Mouse (Mus musculus): ENCODE measurements at regions not wholly inside any gene's neighbourhood (a gene's known extent, or its start where the extent isn't known, plus 50 kb on each side); places are given as distances from the start of the nearest gene placed in this dataset.

- DNase-seq: no peak
Measured at GRCm38 (mm10) chr17:51526881-51527280, 306.2 kb downstream of the Satb1 start.

GRCm38 (mm10) chr17:51526464-51526863, 306.6 kb downstream of the Satb1 start:
- DNase-seq: no peak

- DNase-seq: no peak
Measured at GRCm38 (mm10) chr17:51526021-51526420, 307.1 kb downstream of the Satb1 start.

GRCm38 (mm10) chr17:51525219-51525618, 307.9 kb downstream of the Satb1 start:
- DNase-seq: no peak

- DNase-seq: no peak
Measured at GRCm38 (mm10) chr17:51511917-51512316, 321.2 kb downstream of the Satb1 start.

GRCm38 (mm10) chr17:51500751-51501150, 321.6 kb upstream of the Tbc1d5 start:
- no peak for DNase-seq

GRCm38 (mm10) chr17:51499541-51499940, 320.4 kb upstream of the Tbc1d5 start:
- DNase-seq: no peak

- no peak for DNase-seq
Measured at GRCm38 (mm10) chr17:51495038-51495437, 315.9 kb upstream of the Tbc1d5 start.

GRCm38 (mm10) chr17:51489386-51489785, 310.2 kb upstream of the Tbc1d5 start:
- no peak for DNase-seq

- no peak for DNase-seq
Measured at GRCm38 (mm10) chr17:51487918-51488445, 308.8 kb upstream of the Tbc1d5 start.

- DNase-seq: peak; percentile 43
Measured at GRCm38 (mm10) chr17:51477810-51478209, 298.7 kb upstream of the Tbc1d5 start.

GRCm38 (mm10) chr17:51477404-51477803, 298.3 kb upstream of the Tbc1d5 start:
- no peak for DNase-seq

- no peak for DNase-seq
Measured at GRCm38 (mm10) chr17:51462137-51462880, 283.2 kb upstream of the Tbc1d5 start.

GRCm38 (mm10) chr17:51461248-51461647, 282.1 kb upstream of the Tbc1d5 start:
- no peak for DNase-seq

GRCm38 (mm10) chr17:51459119-51459518, 280.0 kb upstream of the Tbc1d5 start:
- DNase-seq: no peak

- no peak for DNase-seq
Measured at GRCm38 (mm10) chr17:51415746-51416145, 236.6 kb upstream of the Tbc1d5 start.

GRCm38 (mm10) chr17:51414304-51414703, 235.2 kb upstream of the Tbc1d5 start:
- DNase-seq: no peak

GRCm38 (mm10) chr17:51413741-51414140, 234.6 kb upstream of the Tbc1d5 start:
- DNase-seq: no peak

- no peak for DNase-seq
Measured at GRCm38 (mm10) chr17:51411545-51412094, 232.5 kb upstream of the Tbc1d5 start.

GRCm38 (mm10) chr17:51408894-51409293, 229.7 kb upstream of the Tbc1d5 start:
- DNase-seq: peak; percentile 55

- peak; percentile 83 for DNase-seq
Measured at GRCm38 (mm10) chr17:51408367-51408766, 229.2 kb upstream of the Tbc1d5 start.

GRCm38 (mm10) chr17:51407046-51407445, 227.9 kb upstream of the Tbc1d5 start:
- DNase-seq: peak; percentile 71

- no peak for DNase-seq
Measured at GRCm38 (mm10) chr17:51405059-51405458, 225.9 kb upstream of the Tbc1d5 start.

GRCm38 (mm10) chr17:51397973-51398372, 218.8 kb upstream of the Tbc1d5 start:
- DNase-seq: no peak

All from thymus, postnatal 4 days (tissue).